Mouse (Mus musculus): Measurements from ENCODE around the gene Dlst. TPM values are rescaled to one million over a fixed set of nuclear protein-coding genes. Genes with fewer than 3 reads are reported as not detected.
A peak's percentile ranks its signal among the peaks of the same experiment; 100 is the strongest.
"Not testable (repeated sequence)": the region's sequence is repeated elsewhere in the genome, so short reads cannot be mapped to it uniquely, and the experiment has no call there.

Gene Dlst
- polyA plus RNA-seq, 1 experiment: 57.4 TPM

DNA sequence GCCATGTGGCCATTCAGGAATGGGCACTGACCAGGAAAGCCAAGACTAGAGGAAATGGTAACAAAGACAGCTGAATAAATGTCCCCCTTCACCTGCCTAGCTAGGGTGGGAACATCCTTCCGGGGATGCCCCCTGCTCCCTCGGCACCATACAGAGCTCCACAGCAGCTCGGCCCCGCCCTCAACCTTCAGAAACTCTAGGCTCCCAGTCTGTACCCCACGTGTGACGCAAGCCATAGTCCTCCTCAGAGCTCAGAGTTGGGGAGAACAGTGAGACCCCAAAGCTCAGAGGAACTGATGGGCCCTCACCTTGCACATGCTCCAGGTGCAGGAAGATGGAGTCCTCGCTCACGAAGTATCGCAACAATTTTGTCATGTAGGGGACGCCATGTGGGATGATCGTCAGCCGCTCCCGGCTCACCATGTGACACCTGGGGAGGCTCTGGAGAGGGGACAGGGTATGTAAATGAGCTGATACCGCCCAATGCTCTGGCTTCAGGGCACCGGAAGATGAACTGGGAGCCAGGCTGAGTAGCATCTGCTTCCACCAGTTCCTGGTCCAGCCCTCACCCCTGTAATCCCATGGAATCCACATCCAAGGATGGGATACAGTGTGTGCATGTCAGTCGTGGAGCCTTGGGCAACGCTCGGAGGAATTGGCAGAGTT, 29.5 kb downstream of the Dlst start:
- Histone ChIP-seq H3K27me3 (ENCODE audit: control insufficient read depth, insufficient read depth, low read length) (no peaks in the 10 kb centered on the region), H3K36me3 (ENCODE audit: control insufficient read depth, insufficient read depth, low read length) (no peaks in the 10 kb centered on the region), H3K4me1 (ENCODE audit: control insufficient read depth, insufficient read depth, low read length) (no peaks in the 10 kb centered on the region; the same call in 1 of the 2 replicates), H3K4me3 (ENCODE audit: control insufficient read depth, low read depth, low read length) (no peak overlapping the region), H3K27ac (ENCODE audit: control insufficient read depth, insufficient read depth, low read depth, low read length) (no peak overlapping the region)
- TF ChIP-seq CTCF (IDR thresholded peaks at IDR 0.05; ENCODE audit: control insufficient read depth, insufficient read depth, insufficient replicate concordance, low read depth, low read length) (no peak), POLR2A (IDR thresholded peaks at IDR 0.05; ENCODE audit: control insufficient read depth, low read depth, low read length) (no peak)

DNA sequence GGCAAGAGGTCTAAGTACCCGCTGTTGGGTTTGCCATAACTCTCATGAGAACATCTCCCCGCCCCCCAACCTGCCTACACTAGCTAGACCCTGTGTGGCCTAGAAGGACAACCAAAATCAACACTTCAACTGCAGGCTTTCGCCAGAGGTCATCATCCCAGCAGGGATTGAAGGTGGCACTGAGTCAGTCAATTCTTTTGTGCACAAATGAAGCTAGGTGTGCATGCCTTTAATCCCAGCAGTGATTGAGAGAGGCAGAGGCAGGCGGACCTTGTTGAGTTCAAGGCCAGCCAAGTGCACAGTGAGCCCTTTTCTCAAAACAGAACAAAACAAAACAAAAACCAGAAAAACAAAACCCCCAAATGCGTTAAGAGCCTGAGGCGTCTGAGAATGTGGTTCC, 30.5 kb downstream of the Dlst start:
- no peak overlapping the region for H3K27ac ChIP-seq (ENCODE audit: control insufficient read depth, insufficient read depth, low read depth, low read length)
- H3K4me1 ChIP-seq (ENCODE audit: control insufficient read depth, insufficient read depth, low read length): no peaks in the 10 kb centered on the region; the same call in 1 of the 2 replicates
- H3K4me3 ChIP-seq (ENCODE audit: control insufficient read depth, low read depth, low read length): no peak overlapping the region
- TF ChIP-seq CTCF (IDR thresholded peaks at IDR 0.05; ENCODE audit: control insufficient read depth, insufficient read depth, insufficient replicate concordance, low read depth, low read length) (no peak), POLR2A (IDR thresholded peaks at IDR 0.05; ENCODE audit: control insufficient read depth, low read depth, low read length) (no peak)
- no peaks in the 10 kb centered on the region for H3K36me3 ChIP-seq (ENCODE audit: control insufficient read depth, insufficient read depth, low read length)
- no peaks in the 10 kb centered on the region for H3K27me3 ChIP-seq (ENCODE audit: control insufficient read depth, insufficient read depth, low read length)

DNA sequence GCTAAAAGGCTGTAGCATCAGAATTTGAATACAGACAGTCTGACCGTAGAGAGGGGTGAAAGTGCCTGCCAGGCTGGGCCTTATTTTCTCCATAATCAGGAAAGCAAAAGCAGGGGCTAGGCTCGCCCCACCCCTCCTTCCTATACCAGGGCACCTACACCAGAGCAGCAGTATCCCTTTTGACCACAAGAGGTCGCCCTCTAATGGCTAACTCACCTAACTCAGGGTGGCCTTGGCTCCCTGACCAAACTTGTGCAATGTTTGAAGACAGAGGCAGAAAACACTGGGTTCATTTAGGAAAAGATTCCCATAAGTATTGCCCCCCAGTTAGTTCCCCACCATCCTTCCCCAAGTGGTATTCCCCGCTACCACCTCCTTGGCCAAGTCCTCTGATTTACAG, 32.2 kb downstream of the Dlst start:
- Histone ChIP-seq H3K4me1 (ENCODE audit: control insufficient read depth, insufficient read depth, low read length) (no peaks in the 10 kb centered on the region; the same call in 1 of the 2 replicates), H3K36me3 (ENCODE audit: control insufficient read depth, insufficient read depth, low read length) (no peaks in the 10 kb centered on the region), H3K27ac (ENCODE audit: control insufficient read depth, insufficient read depth, low read depth, low read length) (no peak overlapping the region), H3K27me3 (ENCODE audit: control insufficient read depth, insufficient read depth, low read length) (no peaks in the 10 kb centered on the region), H3K4me3 (ENCODE audit: control insufficient read depth, low read depth, low read length) (no peak overlapping the region)
- TF ChIP-seq CTCF (IDR thresholded peaks at IDR 0.05; ENCODE audit: control insufficient read depth, insufficient read depth, insufficient replicate concordance, low read depth, low read length) (peak; percentile 86; the same call in 1 of the 2 replicates), POLR2A (IDR thresholded peaks at IDR 0.05; ENCODE audit: control insufficient read depth, low read depth, low read length) (no peak)

DNA sequence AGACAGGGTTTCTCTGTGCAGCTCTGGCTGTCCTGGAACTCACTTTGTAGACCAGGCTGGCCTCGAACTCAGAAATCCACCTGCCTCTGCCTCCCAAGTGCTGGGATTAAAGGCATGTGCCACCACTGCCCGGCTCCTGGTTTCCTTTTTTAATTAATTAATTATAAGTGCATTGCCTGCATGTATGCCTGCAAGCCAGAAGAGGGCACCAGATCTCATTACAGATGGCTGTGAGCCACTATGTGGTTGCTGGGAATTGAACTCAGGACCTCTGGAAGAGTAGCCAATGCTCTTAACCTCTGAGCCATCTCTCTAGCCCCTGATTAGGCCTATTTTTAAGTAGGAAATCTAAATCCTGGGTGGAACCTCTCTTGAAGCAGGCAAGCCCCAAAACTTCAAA, 33.6 kb downstream of the Dlst start:
- not testable (repeated sequence) for H3K27ac ChIP-seq (ENCODE audit: control insufficient read depth, insufficient read depth, low read depth, low read length); H3K27me3 ChIP-seq (ENCODE audit: control insufficient read depth, insufficient read depth, low read length)

DNA sequence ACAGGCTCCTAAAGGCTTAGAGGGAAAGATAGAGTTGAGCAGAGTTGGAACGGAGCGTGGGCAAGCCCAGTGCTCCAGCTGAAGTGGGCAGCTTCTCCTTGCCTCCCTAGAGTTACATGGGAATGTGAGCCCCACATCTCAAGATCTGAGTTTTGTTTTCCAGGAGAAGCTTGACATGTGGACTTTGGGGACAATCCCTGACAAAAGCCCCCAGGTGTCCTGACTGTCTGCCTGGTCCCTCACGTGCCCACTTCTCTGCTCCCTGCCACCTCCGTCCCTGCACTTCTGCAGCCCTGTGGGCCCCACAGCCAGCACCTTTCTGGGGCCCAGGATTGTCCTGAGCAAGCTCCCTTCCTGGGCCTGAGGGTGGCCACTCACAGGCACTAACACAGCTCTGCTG, 34.2 kb downstream of the Dlst start:
- no peak for TF ChIP-seq CTCF (IDR thresholded peaks at IDR 0.05; ENCODE audit: control insufficient read depth, insufficient read depth, insufficient replicate concordance, low read depth, low read length)
- TF ChIP-seq POLR2A (IDR thresholded peaks at IDR 0.05; ENCODE audit: control insufficient read depth, low read depth, low read length): no peak
- Histone ChIP-seq H3K27ac (ENCODE audit: control insufficient read depth, insufficient read depth, low read depth, low read length) (no peak overlapping the region), H3K4me1 (ENCODE audit: control insufficient read depth, insufficient read depth, low read length) (no peaks in the 10 kb centered on the region), H3K27me3 (ENCODE audit: control insufficient read depth, insufficient read depth, low read length) (no peaks in the 10 kb centered on the region), H3K36me3 (ENCODE audit: control insufficient read depth, insufficient read depth, low read length) (no peaks in the 10 kb centered on the region), H3K4me3 (ENCODE audit: control insufficient read depth, low read depth, low read length) (no peak overlapping the region)

More for the DNA sequence above, 33.6 kb downstream of the Dlst start:
- H3K4me1 ChIP-seq (ENCODE audit: control insufficient read depth, insufficient read depth, low read length); H3K4me3 ChIP-seq (ENCODE audit: control insufficient read depth, low read depth, low read length); H3K36me3 ChIP-seq (ENCODE audit: control insufficient read depth, insufficient read depth, low read length): not testable (repeated sequence)

DNA sequence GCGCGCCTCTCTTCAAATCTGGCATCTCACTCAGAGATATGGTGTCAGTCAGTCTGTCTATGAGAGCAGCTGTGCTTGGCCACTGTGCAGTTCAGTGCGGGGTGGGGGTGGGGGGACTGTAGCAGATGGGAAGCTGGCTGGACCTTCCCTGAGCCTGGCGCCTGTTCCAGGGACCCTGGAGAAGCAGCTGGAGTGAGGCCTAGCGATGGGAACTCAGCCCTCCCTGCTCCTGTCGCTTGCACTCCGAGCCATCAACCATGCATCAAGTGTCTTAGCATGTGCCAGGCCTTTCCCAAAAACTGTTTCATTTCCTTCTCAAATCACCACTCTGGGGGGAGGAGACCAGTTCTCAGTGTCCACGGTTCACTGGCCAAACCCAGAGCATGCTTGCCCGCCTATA, 35.0 kb downstream of the Dlst start:
- Histone ChIP-seq H3K36me3 (ENCODE audit: control insufficient read depth, insufficient read depth, low read length) (no peaks in the 10 kb centered on the region), H3K4me1 (ENCODE audit: control insufficient read depth, insufficient read depth, low read length) (peaks cover 4% of the 10 kb centered on the region), H3K4me3 (ENCODE audit: control insufficient read depth, low read depth, low read length) (no peak overlapping the region), H3K27ac (ENCODE audit: control insufficient read depth, insufficient read depth, low read depth, low read length) (no peak overlapping the region), H3K27me3 (ENCODE audit: control insufficient read depth, insufficient read depth, low read length) (no peaks in the 10 kb centered on the region)
- TF ChIP-seq CTCF (IDR thresholded peaks at IDR 0.05; ENCODE audit: control insufficient read depth, insufficient read depth, insufficient replicate concordance, low read depth, low read length) (no peak), POLR2A (IDR thresholded peaks at IDR 0.05; ENCODE audit: control insufficient read depth, low read depth, low read length) (no peak)

DNA sequence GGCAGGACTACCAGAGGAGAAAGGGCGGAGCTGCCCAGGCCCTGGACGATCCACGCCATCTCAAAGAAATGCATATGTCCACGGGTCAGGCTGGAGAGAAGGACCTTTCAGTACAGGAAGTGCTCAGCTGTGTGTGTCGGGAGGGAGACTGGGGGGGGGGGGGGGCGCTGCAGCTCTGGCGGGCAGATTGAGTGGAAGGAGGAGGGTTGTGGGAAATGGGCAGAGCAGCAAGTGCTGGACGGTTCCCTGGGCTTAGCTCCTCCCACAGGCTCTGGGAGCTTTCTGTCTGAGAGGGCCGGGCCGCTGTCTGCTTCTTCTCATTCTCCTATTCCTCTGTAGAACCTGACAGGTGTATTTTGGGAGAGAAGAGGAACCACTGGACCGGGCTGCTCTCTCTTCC, 35.7 kb downstream of the Dlst start:
- no peaks in the 10 kb centered on the region for H3K27me3 ChIP-seq (ENCODE audit: control insufficient read depth, insufficient read depth, low read length)
- peaks cover 11% of the 10 kb centered on the region for H3K4me1 ChIP-seq (ENCODE audit: control insufficient read depth, insufficient read depth, low read length)
- no peak overlapping the region for H3K4me3 ChIP-seq (ENCODE audit: control insufficient read depth, low read depth, low read length)
- no peaks in the 10 kb centered on the region for H3K36me3 ChIP-seq (ENCODE audit: control insufficient read depth, insufficient read depth, low read length)
- TF ChIP-seq POLR2A (IDR thresholded peaks at IDR 0.05; ENCODE audit: control insufficient read depth, low read depth, low read length) (no peak), CTCF (IDR thresholded peaks at IDR 0.05; ENCODE audit: control insufficient read depth, insufficient read depth, insufficient replicate concordance, low read depth, low read length) (no peak)
- no peak overlapping the region for H3K27ac ChIP-seq (ENCODE audit: control insufficient read depth, insufficient read depth, low read depth, low read length)

DNA sequence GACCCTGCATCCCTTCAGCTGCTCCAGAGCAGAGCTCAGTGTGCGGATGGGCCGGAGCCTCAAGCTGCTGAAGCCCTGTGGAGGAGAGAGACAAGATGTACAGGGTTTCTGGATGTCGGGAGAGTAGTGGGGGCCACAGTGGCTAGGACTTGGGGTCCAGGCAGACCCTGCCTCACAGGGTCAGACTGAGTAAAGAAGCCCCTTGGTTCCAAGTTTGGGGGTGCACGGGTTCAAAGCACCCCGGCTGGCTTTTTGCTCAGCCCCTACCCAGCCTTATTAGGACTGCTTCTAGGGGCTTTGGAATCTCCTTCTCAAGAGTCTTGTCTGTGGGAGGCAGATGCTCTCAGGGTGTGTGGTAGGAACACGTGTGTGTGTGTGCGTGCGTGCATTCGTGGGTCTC, 36.2 kb downstream of the Dlst start:
- no peak overlapping the region for H3K27ac ChIP-seq (ENCODE audit: control insufficient read depth, insufficient read depth, low read depth, low read length)
- H3K4me3 ChIP-seq (ENCODE audit: control insufficient read depth, low read depth, low read length): no peak overlapping the region
- no peaks in the 10 kb centered on the region for H3K27me3 ChIP-seq (ENCODE audit: control insufficient read depth, insufficient read depth, low read length)
- TF ChIP-seq CTCF (IDR thresholded peaks at IDR 0.05; ENCODE audit: control insufficient read depth, insufficient read depth, insufficient replicate concordance, low read depth, low read length) (no peak), POLR2A (IDR thresholded peaks at IDR 0.05; ENCODE audit: control insufficient read depth, low read depth, low read length) (no peak)
- no peaks in the 10 kb centered on the region for H3K36me3 ChIP-seq (ENCODE audit: control insufficient read depth, insufficient read depth, low read length)
- H3K4me1 ChIP-seq (ENCODE audit: control insufficient read depth, insufficient read depth, low read length): peaks cover 13% of the 10 kb centered on the region
